Mouse (Mus musculus) bone marrow, adult 2 months (tissue): ENCODE results near the gene Msmp. TPM values are rescaled to one million over a fixed set of nuclear protein-coding genes. Genes with fewer than 3 reads are reported as not detected.

Source experiments
- H3K27ac ChIP-seq: fragments of 200-500 bp; 2 replicates; pipeline ENCODE4 v1.5.1; 2012; ENCODE audit warnings: low read depth, mild to moderate bottlenecking, control low read depth, inconsistent platforms, low read length; ENCODE audit not compliant: control insufficient read depth, poor library complexity, insufficient read depth
- H3K4me1 ChIP-seq: fragments of 200-500 bp; 2 replicates; pipeline ENCODE4 v1.6.1; 2011; ENCODE audit warnings: low read length; ENCODE audit not compliant: control insufficient read depth, insufficient read depth
- H3K4me3 ChIP-seq: fragments of 200-500 bp; replicated peaks from 2 replicates; pipeline ENCODE3; 2011; ENCODE audit warnings: mild to moderate bottlenecking, low read depth, low read length, control low read depth; ENCODE audit not compliant: control insufficient read depth
- CTCF ChIP-seq: fragments of 200-500 bp; IDR thresholded peaks from 2 replicates; pipeline ENCODE4 v1.5.1; 2011; ENCODE audit warnings: low read length, control low read depth; ENCODE audit not compliant: control insufficient read depth, insufficient read depth
- POLR2A ChIP-seq: fragments of 200-500 bp; IDR thresholded peaks from 2 replicates; pipeline ENCODE4 v1.6.1; 2011; ENCODE audit warnings: low read depth, mild to moderate bottlenecking, control low read depth, low read length, borderline replicate concordance; ENCODE audit not compliant: control insufficient read depth
- WGBS: fragments of 180-500 bp; shearing (Covaris S2); methylation state at CpG from one replicate; pipeline ENCODE4 v1.1.7; 2018; 5-methylcytosine and 5-hydroxymethylcytosine counted together
- polyA plus RNA-seq: library from polyadenylated mRNA; stranded (reverse); fragments of >200 nt; gene quantifications from 2 replicates; pipeline ENCODE4 v1.2.4, GENCODE M21; 2011; ENCODE audit warnings: low replicate concordance; ENCODE audit not compliant: missing spikeins, insufficient read depth, insufficient read length

The Msmp gene
- polyA plus RNA-seq, 1 experiment: not detected

DNA sequence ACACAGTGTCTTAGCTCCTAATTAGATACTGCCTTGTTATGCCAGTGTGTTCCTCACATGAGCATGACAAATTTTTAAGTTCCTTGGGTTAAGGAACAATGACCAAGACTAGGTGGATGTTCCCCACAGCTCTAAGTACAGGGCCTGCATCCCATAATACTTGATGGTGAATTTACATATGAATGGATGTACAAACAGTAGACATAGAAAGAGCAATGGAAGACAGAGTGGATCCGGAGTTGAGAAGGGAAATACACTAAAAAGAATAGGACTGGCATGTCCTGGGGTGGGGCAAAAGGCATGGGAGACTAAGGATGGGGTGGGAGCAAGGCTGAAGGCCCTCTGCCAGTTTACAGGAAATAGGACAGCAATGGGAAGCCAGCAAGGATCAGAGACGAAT is 8.9 kb downstream of the Msmp start:
- no peaks in the 10 kb centered on the region; the same call in 1 of the 2 replicates for H3K4me1 ChIP-seq
- H3K4me3 ChIP-seq: no peak overlapping the region
- 75% methylated on average over 2 of the region's 2 CpGs for WGBS
- no peak for TF ChIP-seq CTCF
- TF ChIP-seq POLR2A: no peak
- H3K27ac ChIP-seq: no peak overlapping the region

DNA sequence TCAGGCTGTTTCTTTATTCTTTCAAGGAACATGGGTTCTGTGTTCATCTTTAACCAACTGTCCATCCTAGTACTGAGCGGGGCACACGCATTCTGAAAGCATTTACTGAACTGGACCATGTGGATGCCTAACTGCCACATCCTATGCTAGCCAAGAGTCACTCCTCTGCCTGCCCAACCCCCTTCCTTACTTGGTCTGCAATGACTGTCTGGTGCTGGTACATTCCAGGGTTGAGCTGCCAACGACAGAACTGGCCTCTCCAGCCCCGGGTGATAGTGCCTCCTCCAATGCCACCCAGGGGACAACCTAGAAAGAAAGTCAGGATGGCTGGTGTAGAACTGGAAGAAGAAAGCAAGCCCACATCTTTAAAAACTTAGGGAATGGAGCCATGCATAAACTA is 10.7 kb downstream of the Msmp start:
- WGBS: 88% methylated on average over 4 of the region's 4 CpGs
- no peak overlapping the region for H3K4me3 ChIP-seq
- H3K27ac ChIP-seq: no peak overlapping the region
- TF ChIP-seq POLR2A: no peak
- no peak for TF ChIP-seq CTCF
- no peaks in the 10 kb centered on the region; the same call in 1 of the 2 replicates for H3K4me1 ChIP-seq

DNA sequence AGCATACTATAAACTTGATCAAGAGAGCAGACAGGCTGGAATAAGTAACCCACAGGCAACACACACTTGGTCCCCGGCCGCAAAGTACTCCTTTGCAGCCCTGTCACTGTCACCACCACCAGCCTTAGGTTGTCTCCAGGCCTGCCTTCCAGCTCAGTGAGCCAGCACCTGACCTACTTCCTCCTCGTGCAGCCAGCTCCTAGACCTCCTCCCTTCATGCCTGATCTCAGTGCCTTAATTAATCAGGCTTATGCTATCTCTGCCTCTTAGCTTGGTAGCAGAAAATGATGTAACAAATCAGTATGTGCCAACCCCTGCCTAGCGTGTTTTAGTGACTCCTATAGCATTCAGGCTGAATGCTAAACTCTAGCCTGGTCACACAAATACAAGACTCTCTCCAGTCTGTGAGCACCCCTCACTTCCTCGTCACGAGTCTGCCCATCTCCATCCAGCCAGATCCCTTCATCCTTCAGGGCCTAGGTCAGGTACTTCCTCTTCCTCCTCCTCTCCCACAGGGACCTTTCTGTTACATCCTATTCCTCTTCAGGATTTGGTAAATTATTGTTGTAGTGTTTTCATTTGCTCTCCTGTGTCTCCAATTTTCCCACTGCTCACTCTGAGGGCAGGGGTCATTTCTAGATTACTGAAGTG is 12.8 kb downstream of the Msmp start:
- no peak overlapping the region for H3K4me3 ChIP-seq
- TF ChIP-seq CTCF (0 out of 2 replicates have a peak, but pooled peaks have one; percentile 2), POLR2A (no peak)
- H3K27ac ChIP-seq: no peak overlapping the region
- 54% methylated on average over 6 of the region's 6 CpGs for WGBS
- no peaks in the 10 kb centered on the region; the same call in 1 of the 2 replicates for H3K4me1 ChIP-seq

DNA sequence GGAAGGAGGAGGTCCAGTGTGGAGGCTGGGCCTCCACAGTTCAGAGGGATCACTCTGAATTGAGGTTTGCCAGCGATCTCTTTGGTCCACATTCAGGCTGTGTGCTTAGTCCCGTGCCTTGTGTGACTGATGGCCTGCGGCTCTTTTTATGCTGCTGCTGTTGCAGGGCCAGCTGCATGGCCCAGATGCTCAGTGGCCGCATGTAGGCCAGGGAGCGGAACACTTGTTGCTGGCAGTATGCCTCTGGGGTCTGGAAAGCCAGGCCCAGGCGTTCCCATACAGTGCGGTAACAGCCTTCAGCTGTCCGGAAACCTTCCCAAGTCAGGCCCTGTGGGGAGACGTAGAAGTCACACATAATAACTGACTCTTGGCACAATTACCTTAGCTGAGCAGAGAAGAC is 17.2 kb downstream of the Msmp start:
- 96% methylated on average over 9 of the region's 9 CpGs for WGBS

DNA sequence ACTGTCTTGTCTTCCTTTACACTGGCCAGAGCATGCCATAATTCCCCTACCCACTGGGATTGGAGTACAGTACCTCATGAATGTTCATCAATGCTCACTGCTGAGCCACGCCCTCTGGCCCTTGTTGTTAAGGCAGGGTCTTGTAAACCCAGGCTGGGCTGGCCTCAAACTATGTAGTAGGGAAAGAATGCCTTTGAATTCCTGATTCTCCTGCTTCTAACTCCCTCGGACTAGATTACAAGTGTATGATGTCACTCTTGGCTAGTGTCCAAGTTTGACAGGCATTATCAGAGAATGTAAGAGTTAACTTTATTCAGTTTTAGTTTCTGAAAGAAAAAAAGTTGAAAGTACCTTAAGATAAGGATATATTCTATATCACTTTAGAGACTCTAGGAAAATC is 20.1 kb downstream of the Msmp start:
- Histone ChIP-seq H3K27ac (no peak overlapping the region), H3K4me3 (no peak overlapping the region), H3K4me1 (peaks cover 4% of the 10 kb centered on the region)
- TF ChIP-seq CTCF: no peak
- TF ChIP-seq POLR2A: no peak
- 55% methylated on average over 2 of the region's 2 CpGs for WGBS

More for the DNA sequence above, 17.2 kb downstream of the Msmp start:
- peaks cover 1% of the 10 kb centered on the region; the same call in 1 of the 2 replicates for H3K4me1 ChIP-seq
- no peak for TF ChIP-seq POLR2A
- TF ChIP-seq CTCF: no peak
- H3K4me3 ChIP-seq: no peak overlapping the region
- H3K27ac ChIP-seq: no peak overlapping the region

DNA sequence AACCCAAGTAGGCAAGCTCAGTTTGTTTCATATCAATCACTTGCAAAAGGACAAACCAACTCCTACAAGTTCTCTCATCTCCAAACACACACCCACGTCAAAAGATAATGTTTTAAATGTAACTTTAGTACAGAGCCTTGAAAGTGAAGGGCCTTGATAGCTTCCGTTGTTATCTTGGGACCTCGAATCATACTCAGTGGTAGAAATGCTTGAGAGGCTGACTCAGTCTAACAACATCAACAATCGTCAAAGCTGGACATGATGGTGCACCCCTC is 20.8 kb downstream of the Msmp start:
- Histone ChIP-seq H3K27ac (no peak overlapping the region), H3K4me3 (peak overlapping the region; percentile 97), H3K4me1 (peaks cover 8% of the 10 kb centered on the region)
- no peak for TF ChIP-seq CTCF
- no peak for TF ChIP-seq POLR2A
- WGBS: 56% methylated on average over 4 of the region's 4 CpGs

DNA sequence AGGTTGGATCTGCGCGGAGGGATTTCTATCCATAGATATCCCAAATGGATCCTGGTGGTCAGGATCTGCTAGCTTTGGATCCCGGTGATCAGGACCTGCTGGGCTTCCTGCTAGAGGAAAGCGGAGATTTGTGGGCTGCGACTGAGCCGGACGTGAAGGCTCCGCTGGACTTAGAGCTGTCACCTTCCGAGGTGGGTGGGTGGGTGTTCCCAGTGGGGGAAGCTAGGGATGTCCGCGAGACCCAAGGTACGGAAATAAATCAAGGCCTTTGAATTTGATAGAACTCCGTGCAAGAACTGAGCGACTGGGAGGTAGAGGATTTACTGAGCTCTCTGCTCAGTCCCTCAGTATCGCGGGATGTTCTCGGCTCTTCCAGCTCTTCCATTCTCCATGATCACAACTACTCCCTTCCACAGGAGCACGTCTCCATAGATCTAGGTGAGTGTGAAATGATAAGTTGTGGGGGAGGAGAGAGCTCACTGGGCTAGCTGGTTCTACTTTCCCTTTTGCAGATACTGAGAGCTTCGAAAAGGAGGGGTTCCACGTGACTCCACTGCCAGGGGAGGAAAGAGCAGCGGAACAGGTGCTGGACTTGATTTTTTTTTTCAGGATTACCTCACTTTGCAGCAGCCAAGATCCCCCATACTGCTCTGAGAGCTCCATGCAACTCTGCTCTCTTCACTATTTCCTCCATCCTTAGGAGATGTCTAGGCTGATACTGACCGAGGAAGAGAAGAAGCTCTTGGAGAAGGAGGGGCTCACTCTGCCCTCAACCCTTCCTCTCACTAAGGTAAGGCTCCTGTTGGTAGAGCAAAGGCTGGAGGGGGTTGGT is 21.3 kb downstream of the Msmp start:
- WGBS: 1% methylated on average over 22 of the region's 22 CpGs
- Histone ChIP-seq H3K27ac (peak overlapping the region; percentile 99), H3K4me1 (peaks cover 12% of the 10 kb centered on the region), H3K4me3 (peak overlapping the region; percentile 97)
- TF ChIP-seq POLR2A: no peak
- TF ChIP-seq CTCF: no peak

DNA sequence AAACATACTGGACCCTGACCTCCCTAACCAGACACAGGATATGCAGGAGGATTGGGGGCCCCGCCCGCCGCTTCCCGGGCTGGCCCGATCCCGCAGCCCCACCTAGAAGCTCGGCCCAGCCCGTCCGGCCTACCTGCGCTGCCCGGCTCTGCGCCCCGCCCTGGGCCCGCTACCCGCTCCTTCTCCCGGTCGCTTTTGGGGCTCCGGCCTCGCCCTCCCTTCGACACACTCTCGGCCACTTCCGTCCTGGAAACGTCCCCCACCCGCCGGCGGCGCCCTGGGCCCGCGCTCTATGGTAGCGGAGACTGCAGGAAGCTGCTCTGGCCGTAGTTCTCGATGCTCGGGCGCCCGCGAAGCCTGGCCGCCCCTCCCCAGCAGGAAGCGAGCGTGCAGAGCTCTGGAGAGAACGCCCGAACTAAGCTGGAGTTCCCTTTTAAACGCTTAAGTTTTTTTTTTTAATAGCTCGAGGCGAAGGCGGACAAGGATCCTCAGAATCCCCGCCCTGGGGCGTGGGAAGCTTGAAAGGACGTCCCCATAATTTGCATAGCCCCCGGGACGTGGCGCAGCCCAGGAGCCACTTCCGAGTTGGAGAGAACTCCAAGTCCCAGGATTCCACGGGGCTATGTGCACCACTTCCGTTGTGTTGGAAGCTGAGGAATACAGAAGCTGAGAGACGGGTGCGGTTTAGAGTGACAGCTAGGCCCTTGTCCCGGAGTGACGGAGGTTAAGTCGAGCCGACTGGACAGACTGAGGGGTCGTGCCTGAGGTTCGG is 22.1 kb downstream of the Msmp start, which contains the start of the genes Creb3 and Tln1:
Creb3 (plus strand) TSS at position 336 of the 772 bp plus-strand sequence.
Tln1 (minus strand) TSS at position 695 of the 772 bp plus-strand sequence.
- peak within 1 kb of the TSS; percentile 99 for H3K27ac ChIP-seq
- TF ChIP-seq CTCF (no peak), POLR2A (no peak; the same call in 1 of the 2 replicates)
- peaks cover 13% of the 10 kb centered on the region for H3K4me1 ChIP-seq
- under 1% methylated on average over 62 of the region's 62 CpGs for WGBS
- peak within 1 kb of the TSS; percentile 97 for H3K4me3 ChIP-seq
